Mouse (Mus musculus) intestine, embryonic 14.5 days (tissue): ENCODE data around the gene Keap1. TPM values are rescaled to one million over a fixed set of nuclear protein-coding genes. Genes with fewer than 3 reads are reported as not detected.

Experiments used
- ATAC-seq: fragments of 200-750 bp; cut with Nextera tagmentation; replicated peaks from 2 replicates; pipeline ENCODE4 v1.8.0; 2017; ENCODE audit warnings: low read depth, moderate number of reproducible peaks, moderate TSS enrichment, moderate library complexity; ENCODE audit not compliant: low FRiP score, low TSS enrichment
- DNase-seq: peaks from one replicate; pipeline ENCODE4 v3.0.0-alpha.2; 2018; ENCODE audit warnings: low spot score
- H3K27ac ChIP-seq: fragments of 300-500 bp; sonication (generic); 2 replicates; pipeline ENCODE4 v1.5.1; 2014; ENCODE audit warnings: low read depth, mild to moderate bottlenecking, control low read depth
- H3K27me3 ChIP-seq: fragments of 300-500 bp; sonication (generic); replicated peaks from 2 replicates; pipeline ENCODE4 v1.6.1; 2014; ENCODE audit warnings: low read length, control low read depth; ENCODE audit not compliant: control insufficient read depth, insufficient read depth
- H3K36me3 ChIP-seq: fragments of 300-500 bp; sonication (generic); 2 replicates; pipeline ENCODE4 v1.6.1; 2014; ENCODE audit warnings: low read length, control low read depth; ENCODE audit not compliant: control insufficient read depth, insufficient read depth
- H3K4me1 ChIP-seq: fragments of 300-500 bp; sonication (generic); replicated peaks from 2 replicates; pipeline ENCODE4 v1.6.1; 2014; ENCODE audit warnings: low read length, control low read depth, mixed read lengths; ENCODE audit not compliant: control insufficient read depth, insufficient read depth
- H3K4me2 ChIP-seq: fragments of 300-500 bp; sonication (generic); 2 replicates; pipeline ENCODE4 v1.6.1; 2014; ENCODE audit warnings: low read length
- H3K4me3 ChIP-seq: fragments of 300-500 bp; sonication (generic); 2 replicates; pipeline ENCODE4 v1.5.1; 2014; ENCODE audit warnings: low read depth, low read length, control low read depth, mixed read lengths
- H3K9ac ChIP-seq: fragments of 300-500 bp; sonication (generic); 2 replicates; pipeline ENCODE4 v1.6.1; 2014; ENCODE audit warnings: mild to moderate bottlenecking, low read length
- H3K9me3 ChIP-seq: fragments of 300-500 bp; sonication (generic); 2 replicates; pipeline ENCODE4 v1.6.1; 2016; ENCODE audit warnings: low read length, control low read depth; ENCODE audit not compliant: control insufficient read depth
- WGBS: fragments of 180-500 bp; shearing (Covaris S2); extraction: QIAGEN DNeasy Blood & Tissue Kit; methylation state at CpG from one replicate; pipeline ENCODE4 v1.1.7; 2014; 5-methylcytosine and 5-hydroxymethylcytosine counted together
- polyA plus RNA-seq: library from polyadenylated mRNA; unstranded; fragments of >200 nt; fragmentation: Nextera tagmentation; extraction: Ambion mirVana; gene quantifications from 2 replicates; pipeline ENCODE4 v1.2.1, GENCODE M21; 2014

Gene Keap1
- polyA plus RNA-seq, 1 experiment from 2014 or later, result 43.0 TPM

GRCm38 (mm10) chr9:21185436-21185835, 53.7 kb downstream of the Keap1 start:
- peaks cover 5% of the 10 kb centered on the region; the same call in 1 of the 2 replicates for H3K27me3 ChIP-seq
- no peaks in the 10 kb centered on the region for H3K9me3 ChIP-seq
- no peak overlapping the region for H3K9ac ChIP-seq
- no peak overlapping the region for H3K4me2 ChIP-seq
- DNase-seq (no peak), ATAC-seq (no peak)
- H3K4me1 ChIP-seq, result no peaks in the 10 kb centered on the region; the same call in 1 of the 2 replicates
- no peak overlapping the region for H3K4me3 ChIP-seq
- H3K27ac ChIP-seq, result no peak overlapping the region
- 82% methylated on average over 5 of the region's 5 CpGs for WGBS
- H3K36me3 ChIP-seq, result no peaks in the 10 kb centered on the region

GRCm38 (mm10) chr9:21184733-21185132, 54.4 kb downstream of the Keap1 start:
- H3K9ac ChIP-seq, result no peak overlapping the region
- H3K4me3 ChIP-seq, result no peak overlapping the region
- no peaks in the 10 kb centered on the region; the same call in 1 of the 2 replicates for H3K4me1 ChIP-seq
- ATAC-seq (no peak), DNase-seq (no peak)
- no peaks in the 10 kb centered on the region for H3K36me3 ChIP-seq
- no peak overlapping the region for H3K4me2 ChIP-seq
- H3K27me3 ChIP-seq, result peaks cover 5% of the 10 kb centered on the region; the same call in 1 of the 2 replicates
- no peak overlapping the region for H3K27ac ChIP-seq
- WGBS, result 44% methylated on average over 2 of the region's 2 CpGs
- no peaks in the 10 kb centered on the region for H3K9me3 ChIP-seq

GRCm38 (mm10) chr9:21183905-21184413, 55.2 kb downstream of the Keap1 start:
- no peaks in the 10 kb centered on the region for H3K9me3 ChIP-seq
- H3K27me3 ChIP-seq, result peaks cover 5% of the 10 kb centered on the region; the same call in 1 of the 2 replicates
- ATAC-seq (no peak; the same call in 1 of the 2 replicates), DNase-seq (no peak)
- 8% methylated on average over 34 of the region's 34 CpGs for WGBS
- H3K4me2 ChIP-seq, result peak overlapping the region; percentile 49
- no peak overlapping the region for H3K27ac ChIP-seq
- peak overlapping the region; percentile 27 for H3K4me3 ChIP-seq
- H3K9ac ChIP-seq, result 0 out of 2 replicates have a peak overlapping the region, but pooled peaks have one; percentile 20
- H3K36me3 ChIP-seq, result no peaks in the 10 kb centered on the region
- no peaks in the 10 kb centered on the region; the same call in 1 of the 2 replicates for H3K4me1 ChIP-seq

- Histone ChIP-seq H3K4me3 (no peak overlapping the region), H3K9ac (no peak overlapping the region), H3K27ac (no peak overlapping the region), H3K4me1 (no peaks in the 10 kb centered on the region; the same call in 1 of the 2 replicates), H3K4me2 (peak overlapping the region; percentile 49; the same call in 1 of the 2 replicates), H3K36me3 (no peaks in the 10 kb centered on the region), H3K9me3 (no peaks in the 10 kb centered on the region), H3K27me3 (peaks cover 5% of the 10 kb centered on the region; the same call in 1 of the 2 replicates)
- 80% methylated on average over 6 of the region's 6 CpGs for WGBS
- ATAC-seq, result no peak
- DNase-seq, result no peak
Measured at GRCm38 (mm10) chr9:21183421-21183820, 55.7 kb downstream of the Keap1 start.

GRCm38 (mm10) chr9:21181421-21182220, 57.5 kb downstream of the Keap1 start:
- peak; percentile 54 for DNase-seq
- peak overlapping the region; percentile 48 for H3K4me2 ChIP-seq
- no peaks in the 10 kb centered on the region for H3K9me3 ChIP-seq
- H3K9ac ChIP-seq, result peak overlapping the region; percentile 56
- H3K27me3 ChIP-seq, result peaks cover 5% of the 10 kb centered on the region; the same call in 1 of the 2 replicates
- H3K4me1 ChIP-seq, result no peaks in the 10 kb centered on the region; the same call in 1 of the 2 replicates
- no peak overlapping the region for H3K27ac ChIP-seq
- H3K4me3 ChIP-seq, result peak overlapping the region; percentile 28
- peak; percentile 26; the same call in 1 of the 2 replicates for ATAC-seq
- H3K36me3 ChIP-seq, result no peaks in the 10 kb centered on the region
- 9% methylated on average over 39 of the region's 48 CpGs for WGBS

GRCm38 (mm10) chr9:21180841-21181240, 58.3 kb downstream of the Keap1 start:
- DNase-seq (peak; percentile 52), ATAC-seq (no peak)
- no peak overlapping the region for H3K4me3 ChIP-seq
- 50% methylated on average over 1 of the region's 1 CpGs for WGBS
- H3K36me3 ChIP-seq, result no peaks in the 10 kb centered on the region
- H3K4me1 ChIP-seq, result no peaks in the 10 kb centered on the region; the same call in 1 of the 2 replicates
- H3K27ac ChIP-seq, result no peak overlapping the region
- H3K27me3 ChIP-seq, result peaks cover 5% of the 10 kb centered on the region; the same call in 1 of the 2 replicates
- no peaks in the 10 kb centered on the region for H3K9me3 ChIP-seq
- no peak overlapping the region for H3K9ac ChIP-seq
- H3K4me2 ChIP-seq, result no peak overlapping the region

GRCm38 (mm10) chr9:21180402-21180801, 58.8 kb downstream of the Keap1 start:
- H3K36me3 ChIP-seq, result no peaks in the 10 kb centered on the region
- H3K9ac ChIP-seq, result no peak overlapping the region
- no peaks in the 10 kb centered on the region for H3K9me3 ChIP-seq
- no peaks in the 10 kb centered on the region; the same call in 1 of the 2 replicates for H3K4me1 ChIP-seq
- no peak overlapping the region for H3K4me2 ChIP-seq
- peaks cover 5% of the 10 kb centered on the region; the same call in 1 of the 2 replicates for H3K27me3 ChIP-seq
- H3K27ac ChIP-seq, result no peak overlapping the region
- no peak overlapping the region for H3K4me3 ChIP-seq
- ATAC-seq, result no peak
- DNase-seq, result no peak
- WGBS, result 51% methylated on average over 4 of the region's 4 CpGs
